Mouse (Mus musculus) G1E (cell line): Measurements from ENCODE around the gene Fam151a. TPM values are rescaled to one million over a fixed set of nuclear protein-coding genes. Genes with fewer than 3 reads are reported as not detected.
A peak's percentile ranks its signal among the peaks of the same experiment; 100 is the strongest.
"Not testable (repeated sequence)": the region's sequence is repeated elsewhere in the genome, so short reads cannot be mapped to it uniquely, and the experiment has no call there.

Experiments
- ATAC-seq: 2 replicates; pipeline ENCODE4 v1.8.0; 2016; ENCODE audit warnings: mild to moderate bottlenecking; ENCODE audit not compliant: insufficient number of reproducible peaks, poor library complexity, low FRiP score, severe bottlenecking; ENCODE audit errors: extremely low read depth
- DNase-seq: peaks from one replicate; pipeline ENCODE4 v3.0.0; 2012; ENCODE audit warnings: low spot score
- H3K27me3 ChIP-seq: 2 replicates; pipeline ENCODE4 v1.6.1; 2012; ENCODE audit warnings: mild to moderate bottlenecking, low read length, inconsistent platforms; ENCODE audit not compliant: insufficient read depth
- H3K36me3 ChIP-seq: replicated peaks from 2 replicates; pipeline ENCODE3; 2012; ENCODE audit warnings: mild to moderate bottlenecking, inconsistent platforms
- H3K4me1 ChIP-seq: 2 replicates; pipeline ENCODE4 v1.6.1; 2012; ENCODE audit warnings: low read depth, low read length, inconsistent platforms, mixed read lengths; ENCODE audit not compliant: insufficient read depth
- H3K4me3 ChIP-seq: 2 replicates; pipeline ENCODE4 v1.5.1; 2012; ENCODE audit warnings: low read depth, mild to moderate bottlenecking, inconsistent platforms, low read length, moderate library complexity, mixed read lengths
- H3K9me3 ChIP-seq: replicated peaks from 2 replicates; pipeline ENCODE4 v1.6.1; 2012; ENCODE audit warnings: inconsistent platforms
- CTCF ChIP-seq: IDR thresholded peaks from 2 replicates; pipeline ENCODE4 v1.5.1; 2012; ENCODE audit warnings: low read depth, low read length, inconsistent platforms, mixed read lengths
- GATA1 ChIP-seq: IDR thresholded peaks from 2 replicates; pipeline ENCODE4 v1.6.1; 2012; ENCODE audit warnings: borderline replicate concordance, low read length, inconsistent platforms, mixed read lengths
- GATA2 ChIP-seq: IDR thresholded peaks from 2 replicates; pipeline ENCODE4 v1.6.1; 2012; ENCODE audit warnings: low read depth, low read length, inconsistent platforms, borderline replicate concordance
- POLR2AphosphoS5 ChIP-seq: IDR thresholded peaks from 2 replicates; pipeline ENCODE4 v1.6.1; 2012; ENCODE audit warnings: low read depth, low read length, inconsistent platforms; ENCODE audit not compliant: insufficient replicate concordance
- TAL1 ChIP-seq: conservative IDR thresholded peaks from 2 replicates; pipeline ENCODE4 v1.6.1; 2012; ENCODE audit warnings: low read depth, low read length, inconsistent platforms, mixed read lengths
- polyA plus RNA-seq: library from polyadenylated mRNA; stranded (reverse); fragments of >175 nt; gene quantifications from 2 replicates; pipeline ENCODE4 v1.2.3, GENCODE M21; 2012
- total RNA-seq, 2 experiments: library from RNA; stranded (forward) in 1 of 2; stranded (reverse) in 1 of 2; fragments of 200-1000 nt in 1 of 2; fragments of >200 nt in 1 of 2; fragmentation: Nextera tagmentation in 1 of 2; gene quantifications; 2 replicates each; pipeline ENCODE4 v1.2.3; 2014 to 2017

Gene Fam151a
- total and polyA plus RNA-seq, 3 experiments, result not detected

- peaks cover 2% of the 10 kb centered on the region; the same call in 1 of the 2 replicates for H3K4me1 ChIP-seq
- ATAC-seq (no peak), DNase-seq (no peak)
- TF ChIP-seq POLR2AphosphoS5 (no peak), TAL1 (no peak), CTCF (no peak), GATA2 (no peak), GATA1 (no peak)
- peaks cover 52% of the 10 kb centered on the region for H3K27me3 ChIP-seq
- H3K36me3 ChIP-seq, result no peaks in the 10 kb centered on the region
- H3K9me3 ChIP-seq, result no peaks in the 10 kb centered on the region
- no peak overlapping the region for H3K4me3 ChIP-seq
These were observed 28.5 kb upstream of the Fam151a start for GRCm38 (mm10) chr4:106705096-106705665.

DNA sequence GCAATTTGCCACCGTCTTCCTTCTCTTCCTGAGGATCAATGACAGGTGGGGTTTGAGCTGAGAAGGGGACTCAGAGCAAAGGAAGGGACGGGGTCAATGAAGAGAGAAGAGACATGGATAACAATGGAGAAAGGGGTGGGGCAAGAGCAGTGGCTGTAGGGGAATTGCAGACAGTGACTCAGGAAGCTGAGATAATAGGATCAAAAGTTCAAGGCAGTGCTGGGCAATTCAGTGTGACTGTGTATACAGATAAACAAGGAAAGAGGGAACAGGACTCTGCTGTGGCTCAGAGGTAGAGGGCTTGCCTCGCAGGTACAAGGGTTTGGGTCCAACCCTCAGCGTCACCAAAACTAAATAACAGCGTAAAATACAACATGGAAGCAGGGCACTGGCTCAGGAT lies 25.7 kb upstream of the Fam151a start:
- ATAC-seq (no peak), DNase-seq (no peak)
- H3K36me3 ChIP-seq, result no peaks in the 10 kb centered on the region
- peaks cover 55% of the 10 kb centered on the region for H3K27me3 ChIP-seq
- no peak for TF ChIP-seq GATA1
- no peak for TF ChIP-seq CTCF
- TF ChIP-seq GATA2, result no peak
- no peak for TF ChIP-seq TAL1
- no peak for TF ChIP-seq POLR2AphosphoS5
- peaks cover 2% of the 10 kb centered on the region; the same call in 1 of the 2 replicates for H3K4me1 ChIP-seq
- no peak overlapping the region for H3K4me3 ChIP-seq
- H3K9me3 ChIP-seq, result no peaks in the 10 kb centered on the region

DNA sequence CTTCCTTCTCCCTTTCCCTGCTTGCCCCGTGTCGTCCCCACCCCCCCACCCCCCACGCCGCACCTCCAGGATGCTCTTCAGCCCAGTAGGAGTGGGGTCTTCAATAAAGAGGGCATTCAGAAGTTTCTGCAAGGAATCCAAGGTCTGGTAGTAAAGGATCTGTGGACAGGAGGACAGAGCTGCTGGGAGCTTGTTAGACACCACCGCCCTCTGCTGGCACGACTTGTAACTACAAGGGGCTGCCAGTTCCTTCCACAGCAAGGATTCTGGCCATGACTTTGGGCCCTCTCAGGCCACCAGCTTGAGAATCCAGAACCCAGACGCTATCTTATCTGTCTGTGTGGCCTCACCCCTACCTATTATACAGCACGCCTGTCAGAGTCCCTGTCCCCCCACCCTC lies 25.3 kb upstream of the Fam151a start:
- peaks cover 2% of the 10 kb centered on the region; the same call in 1 of the 2 replicates for H3K4me1 ChIP-seq
- DNase-seq (peak; percentile 66), ATAC-seq (no peak)
- peaks cover 54% of the 10 kb centered on the region for H3K27me3 ChIP-seq
- no peak overlapping the region for H3K4me3 ChIP-seq
- H3K36me3 ChIP-seq, result no peaks in the 10 kb centered on the region
- H3K9me3 ChIP-seq, result no peaks in the 10 kb centered on the region
- TF ChIP-seq TAL1, result no peak
- peak; percentile 95 for TF ChIP-seq CTCF
- no peak for TF ChIP-seq POLR2AphosphoS5

GRCm38 (mm10) chr4:106713622-106714021 lies 20.1 kb upstream of the Fam151a start:
- H3K4me3 ChIP-seq, result no peak overlapping the region
- TF ChIP-seq GATA2 (no peak), TAL1 (no peak), CTCF (no peak), POLR2AphosphoS5 (no peak), GATA1 (no peak)
- no peak for DNase-seq
- H3K36me3 ChIP-seq, result no peaks in the 10 kb centered on the region
- ATAC-seq, result no peak
- peaks cover 23% of the 10 kb centered on the region for H3K27me3 ChIP-seq
- H3K4me1 ChIP-seq, result no peaks in the 10 kb centered on the region
- no peaks in the 10 kb centered on the region for H3K9me3 ChIP-seq

DNA sequence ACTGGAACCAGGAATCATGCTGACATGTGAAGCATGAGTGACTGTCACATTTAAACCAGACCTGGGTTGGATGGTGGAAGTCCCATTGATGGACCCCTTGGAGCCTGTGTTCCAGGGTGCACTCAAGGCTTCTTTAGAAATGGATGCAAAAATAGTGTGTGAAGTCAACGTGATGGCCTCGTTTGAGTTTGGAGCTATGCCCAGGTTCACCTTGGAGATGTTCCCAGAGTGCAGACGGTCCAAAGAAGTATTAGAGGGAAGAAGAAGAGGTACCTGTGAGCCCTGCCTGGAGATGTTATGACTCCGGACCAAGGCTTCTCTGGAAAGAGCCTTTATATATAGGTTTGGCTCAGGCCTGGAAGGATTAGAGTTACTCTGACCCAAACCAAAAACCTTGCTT lies 13.1 kb upstream of the Fam151a start:
- Histone ChIP-seq H3K9me3 (no peaks in the 10 kb centered on the region), H3K4me1 (no peaks in the 10 kb centered on the region), H3K4me3 (no peak overlapping the region), H3K36me3 (no peaks in the 10 kb centered on the region), H3K27me3 (peaks cover 16% of the 10 kb centered on the region)
- DNase-seq (no peak), ATAC-seq (no peak)
- no peak for TF ChIP-seq TAL1
- TF ChIP-seq GATA1, result no peak
- TF ChIP-seq GATA2, result no peak
- TF ChIP-seq CTCF, result no peak
- no peak for TF ChIP-seq POLR2AphosphoS5

DNA sequence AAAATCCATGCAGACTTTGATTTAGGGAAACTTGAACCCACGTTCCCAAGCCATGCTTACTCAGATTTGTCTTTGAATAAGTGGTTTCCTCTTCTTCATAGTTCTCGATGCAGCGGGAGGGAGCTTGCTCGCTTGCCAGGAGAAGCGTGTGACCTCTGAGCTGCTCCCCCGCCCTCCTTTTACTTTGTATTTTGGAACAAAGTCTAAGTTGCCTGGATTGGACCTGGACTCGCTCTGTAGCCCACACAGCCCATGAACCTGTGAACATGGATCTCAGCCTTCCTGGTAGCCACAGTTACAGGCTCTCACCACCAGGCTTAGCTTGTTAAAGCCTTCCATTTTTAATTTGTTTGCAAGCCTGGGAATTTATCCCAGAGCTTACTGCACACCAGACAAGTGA lies 2.9 kb upstream of the Fam151a start, which contains the start of gene Mroh7:
TSS of gene Mroh7 (minus strand) at position 112 of the 400 bp plus-strand sequence.
- no peak for ATAC-seq
- TF ChIP-seq POLR2AphosphoS5 (no peak), TAL1 (no peak), CTCF (no peak), GATA1 (no peak), GATA2 (no peak)
- no peaks in the 10 kb centered on the region for H3K36me3 ChIP-seq
- H3K27me3 ChIP-seq, result peaks cover 28% of the 10 kb centered on the region
- H3K4me3 ChIP-seq, result no peak within 1 kb of the TSS
- H3K9me3 ChIP-seq, result no peaks in the 10 kb centered on the region
- no peak for DNase-seq
- H3K4me1 ChIP-seq, result no peaks in the 10 kb centered on the region

DNA sequence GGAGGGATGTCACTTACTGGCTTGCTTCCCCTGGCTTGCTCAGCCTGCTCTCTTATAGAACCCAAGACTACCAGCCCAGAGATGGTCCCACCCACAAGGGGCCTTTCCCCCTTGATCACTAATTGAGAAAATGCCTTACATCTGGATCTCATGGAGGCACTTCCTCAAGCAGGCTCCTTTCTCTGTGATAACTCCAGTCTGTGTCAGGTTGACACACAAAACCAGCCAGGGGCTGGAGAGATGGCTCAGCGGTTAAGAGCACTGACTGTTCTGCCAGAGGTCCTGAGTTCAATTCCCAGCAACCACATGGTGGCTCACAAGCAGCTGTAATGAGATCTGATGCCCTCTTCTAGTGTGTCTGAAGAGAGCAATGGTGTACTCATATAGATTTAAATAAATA lies 3.2 kb downstream of the Fam151a start:
- not testable (repeated sequence) for H3K9me3 ChIP-seq, DNase-seq, H3K4me3 ChIP-seq, H3K4me1 ChIP-seq, ATAC-seq, H3K36me3 ChIP-seq
- H3K27me3 ChIP-seq, result peaks cover 23% of the 10 kb centered on the region
